Mouse (Mus musculus) 3T3-L1 (cell line): ENCODE data around the gene Ccdc71l.
A peak's percentile ranks its signal among the peaks of the same experiment; 100 is the strongest.

Experiments used
- DNase-seq: peaks from one replicate; pipeline ENCODE4 v3.0.0-alpha.2; 2015; ENCODE audit warnings: low read depth, low spot score

The Ccdc71l gene

GRCm38 (mm10) chr12:32378528-32379295 lies at the start of gene Ccdc71l:
Ccdc71l (plus strand) TSS chr12:32378704.
- peak; percentile 89 for DNase-seq

DNA sequence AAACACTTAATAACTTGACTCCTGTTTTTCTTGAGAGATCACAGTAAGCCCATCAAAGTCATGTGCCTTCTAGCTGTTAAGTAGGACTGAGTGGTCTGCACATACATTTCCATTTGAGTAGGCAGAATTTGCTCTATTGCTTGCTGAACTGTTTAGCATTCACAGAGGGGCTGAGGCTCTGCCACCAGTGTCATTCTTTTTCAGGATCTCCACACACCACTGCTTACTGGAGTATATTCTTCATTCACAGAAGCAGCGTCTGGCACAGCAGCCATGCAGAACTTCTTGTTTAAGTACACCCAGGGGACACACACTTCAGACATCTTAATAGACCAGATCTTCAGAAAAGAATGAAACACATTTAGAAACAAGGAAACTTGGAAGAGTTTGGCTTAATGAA lies 39.4 kb upstream of the Ccdc71l start:
- DNase-seq: no peak

- peak; percentile 69 for DNase-seq
These were observed 35.0 kb upstream of the Ccdc71l start for GRCm38 (mm10) chr12:32343487-32343886.

GRCm38 (mm10) chr12:32346121-32346520 lies 32.4 kb upstream of the Ccdc71l start:
- no peak for DNase-seq

GRCm38 (mm10) chr12:32348493-32348892 lies 30.0 kb upstream of the Ccdc71l start:
- no peak for DNase-seq

GRCm38 (mm10) chr12:32351874-32352273 lies 26.6 kb upstream of the Ccdc71l start:
- no peak for DNase-seq

GRCm38 (mm10) chr12:32379296-32379725 lies 807 bp downstream of the Ccdc71l start:
- peak; percentile 79 for DNase-seq

- DNase-seq: no peak
These were observed 1.2 kb downstream of the Ccdc71l start for GRCm38 (mm10) chr12:32379731-32380130.

DNA sequence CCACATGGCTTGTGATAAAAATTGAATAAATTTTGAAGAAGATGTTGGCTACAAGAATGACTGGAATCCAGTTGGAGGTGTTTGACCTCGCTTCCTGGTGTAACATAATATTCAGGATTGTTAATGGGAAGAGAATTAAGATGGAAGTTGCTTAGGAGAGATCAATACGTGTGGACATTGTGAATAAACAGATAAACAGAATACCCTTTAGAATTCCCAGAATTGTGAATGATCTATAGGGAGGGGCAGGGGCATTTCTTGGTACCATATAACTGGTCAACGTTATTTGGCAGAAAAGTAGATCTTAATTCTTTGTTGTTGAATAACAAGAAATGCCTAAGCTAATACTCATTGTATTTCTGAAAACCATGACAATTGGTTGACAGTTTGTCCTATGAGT lies 2.0 kb downstream of the Ccdc71l start:
- DNase-seq: peak; percentile 16

- DNase-seq: no peak
These were observed 2.5 kb downstream of the Ccdc71l start for GRCm38 (mm10) chr12:32381011-32381410.

- DNase-seq: peak; percentile 25
These were observed 41.0 kb downstream of the Ccdc71l start for GRCm38 (mm10) chr12:32419537-32419936.

DNA sequence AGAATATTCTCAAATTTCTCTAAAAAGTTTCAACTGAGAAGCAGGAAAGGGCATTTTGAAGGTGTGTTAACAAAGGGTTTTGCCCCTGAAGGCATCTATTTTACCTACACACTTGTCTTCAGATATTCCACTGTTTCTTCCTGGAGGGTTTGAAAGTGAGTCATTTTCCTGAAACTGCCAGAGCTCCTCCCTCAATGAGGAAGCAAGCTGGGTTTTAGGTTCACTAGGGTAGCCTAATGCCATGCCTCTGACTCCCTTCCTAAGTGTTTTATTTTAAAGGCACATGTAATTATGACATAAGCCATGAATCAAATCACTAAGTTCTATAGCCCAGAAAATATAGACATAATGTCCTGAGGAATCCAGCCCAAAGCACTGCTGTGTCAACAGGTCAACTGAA lies 49.3 kb downstream of the Ccdc71l start:
- DNase-seq: peak; percentile 66

DNA sequence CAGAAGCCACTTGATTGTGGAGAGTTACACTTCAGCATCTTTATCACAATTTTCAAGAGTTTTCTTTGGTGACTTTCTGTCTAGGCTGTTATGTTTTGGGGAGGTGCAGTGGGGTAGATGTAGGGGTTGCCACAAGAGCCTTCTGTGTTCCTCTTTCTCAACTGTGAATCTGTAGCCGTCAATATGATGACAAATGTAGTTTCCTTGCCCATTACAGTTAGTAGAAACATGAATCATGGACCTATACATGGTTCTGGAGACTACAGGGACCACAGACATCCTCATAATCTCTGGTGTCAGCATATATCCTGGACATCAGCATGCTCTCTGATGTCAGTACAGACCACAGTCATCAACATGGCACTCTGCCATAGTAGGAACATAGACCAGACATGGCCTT lies 52.5 kb downstream of the Ccdc71l start:
- no peak for DNase-seq
